Mouse (Mus musculus): ENCODE results near the gene Pdzd3. TPM values are rescaled to one million over a fixed set of nuclear protein-coding genes. Genes with fewer than 3 reads are reported as not detected.

Pdzd3 gene
- polyA plus RNA-seq, 1 experiment from 2014 or later = 3.1 TPM

- DNase-seq (ENCODE audit: low spot score) (no peak), ATAC-seq (replicated peaks; ENCODE audit: low FRiP score, low TSS enrichment, low read depth) (no peak)
- H3K27ac ChIP-seq (ENCODE audit: low read depth) = no peak overlapping the region
- no peaks in the 10 kb centered on the region for H3K4me1 ChIP-seq (replicated peaks; ENCODE audit: control insufficient read depth, insufficient read depth, low read length)
- no peak overlapping the region for H3K4me2 ChIP-seq (ENCODE audit: low read length)
- H3K9me3 ChIP-seq (ENCODE audit: control insufficient read depth, low read length) = no peaks in the 10 kb centered on the region
- 88% methylated on average over 2 of the region's 2 CpGs for WGBS
- peaks cover 3% of the 10 kb centered on the region; the same call in 1 of the 2 replicates for H3K36me3 ChIP-seq (ENCODE audit: control insufficient read depth, insufficient read depth, low read length)
- H3K9ac ChIP-seq (ENCODE audit: low read length) = no peak overlapping the region
- H3K4me3 ChIP-seq (ENCODE audit: low read depth, low read length) = no peak overlapping the region
- H3K27me3 ChIP-seq (replicated peaks; ENCODE audit: control insufficient read depth, insufficient read depth, low read length) = no peaks in the 10 kb centered on the region
Measured at GRCm38 (mm10) chr9:44207840-44208239, 43.4 kb downstream of the Pdzd3 start.

- ATAC-seq (replicated peaks; ENCODE audit: low FRiP score, low TSS enrichment, low read depth) = no peak
- Histone ChIP-seq H3K4me1 (replicated peaks; ENCODE audit: control insufficient read depth, insufficient read depth, low read length) (no peaks in the 10 kb centered on the region), H3K9ac (ENCODE audit: low read length) (no peak overlapping the region), H3K27ac (ENCODE audit: low read depth) (no peak overlapping the region), H3K27me3 (replicated peaks; ENCODE audit: control insufficient read depth, insufficient read depth, low read length) (no peaks in the 10 kb centered on the region), H3K9me3 (ENCODE audit: control insufficient read depth, low read length) (peaks cover 2% of the 10 kb centered on the region; the same call in 1 of the 2 replicates), H3K36me3 (ENCODE audit: control insufficient read depth, insufficient read depth, low read length) (peaks cover 37% of the 10 kb centered on the region), H3K4me2 (ENCODE audit: low read length) (no peak overlapping the region), H3K4me3 (ENCODE audit: low read depth, low read length) (no peak overlapping the region)
- DNase-seq (ENCODE audit: low spot score) = no peak
- WGBS = 88% methylated on average over 3 of the region's 3 CpGs
Measured at GRCm38 (mm10) chr9:44200458-44200857, 50.8 kb downstream of the Pdzd3 start.

GRCm38 (mm10) chr9:44199580-44199979 lies 51.7 kb downstream of the Pdzd3 start:
- Histone ChIP-seq H3K4me3 (ENCODE audit: low read depth, low read length) (no peak overlapping the region), H3K4me2 (ENCODE audit: low read length) (no peak overlapping the region), H3K27ac (ENCODE audit: low read depth) (no peak overlapping the region), H3K9me3 (ENCODE audit: control insufficient read depth, low read length) (peaks cover 2% of the 10 kb centered on the region; the same call in 1 of the 2 replicates), H3K9ac (ENCODE audit: low read length) (no peak overlapping the region), H3K4me1 (replicated peaks; ENCODE audit: control insufficient read depth, insufficient read depth, low read length) (no peaks in the 10 kb centered on the region), H3K27me3 (replicated peaks; ENCODE audit: control insufficient read depth, insufficient read depth, low read length) (no peaks in the 10 kb centered on the region), H3K36me3 (ENCODE audit: control insufficient read depth, insufficient read depth, low read length) (peaks cover 37% of the 10 kb centered on the region)
- no peak for ATAC-seq (replicated peaks; ENCODE audit: low FRiP score, low TSS enrichment, low read depth)
- no peak for DNase-seq (ENCODE audit: low spot score)

- WGBS = 87% methylated on average over 3 of the region's 3 CpGs
- H3K9me3 ChIP-seq (ENCODE audit: control insufficient read depth, low read length) = peaks cover 2% of the 10 kb centered on the region; the same call in 1 of the 2 replicates
Measured at GRCm38 (mm10) chr9:44199166-44199565, 52.1 kb downstream of the Pdzd3 start.

More at GRCm38 (mm10) chr9:44199166-44199565, 52.1 kb downstream of the Pdzd3 start:
- Histone ChIP-seq H3K4me3 (ENCODE audit: low read depth, low read length) (no peak overlapping the region), H3K27ac (ENCODE audit: low read depth) (no peak overlapping the region), H3K27me3 (replicated peaks; ENCODE audit: control insufficient read depth, insufficient read depth, low read length) (no peaks in the 10 kb centered on the region), H3K4me1 (replicated peaks; ENCODE audit: control insufficient read depth, insufficient read depth, low read length) (no peaks in the 10 kb centered on the region), H3K4me2 (ENCODE audit: low read length) (no peak overlapping the region), H3K36me3 (ENCODE audit: control insufficient read depth, insufficient read depth, low read length) (peaks cover 37% of the 10 kb centered on the region), H3K9ac (ENCODE audit: low read length) (no peak overlapping the region)
- DNase-seq (ENCODE audit: low spot score) = no peak
- no peak for ATAC-seq (replicated peaks; ENCODE audit: low FRiP score, low TSS enrichment, low read depth)

Other genes starting within 250 kb of the Pdzd3 start
- gene Thy1, start 208.1 kb downstream of the Pdzd3 start, polyA plus RNA-seq (2014; fragmentation: Nextera tagmentation; extraction: Ambion mirVana) = 0.62 and 2.0 TPM in 2 replicates
- 11.0 and 12.5 TPM in 2 replicates for gene Usp2, start 184.4 kb downstream of the Pdzd3 start, polyA plus RNA-seq (2014; fragmentation: Nextera tagmentation; extraction: Ambion mirVana)
- 0.18 TPM in 1 of 2 replicates, not detected in the other for gene Mfrp, start 149.7 kb downstream of the Pdzd3 start, polyA plus RNA-seq (2014; fragmentation: Nextera tagmentation; extraction: Ambion mirVana)
- 3.2 and 3.4 TPM in 2 replicates for gene C1qtnf5, start 144.2 kb downstream of the Pdzd3 start, polyA plus RNA-seq (2014; fragmentation: Nextera tagmentation; extraction: Ambion mirVana)
- gene Gm49380, start 138.0 kb downstream of the Pdzd3 start, polyA plus RNA-seq (2014; fragmentation: Nextera tagmentation; extraction: Ambion mirVana) = 0.14 and 0.36 TPM in 2 replicates
- 70.2 and 75.7 TPM in 2 replicates for gene Rnf26, start 138.0 kb downstream of the Pdzd3 start, polyA plus RNA-seq (2014; fragmentation: Nextera tagmentation; extraction: Ambion mirVana)
- gene Mcam, start 117.0 kb downstream of the Pdzd3 start, polyA plus RNA-seq (2014; fragmentation: Nextera tagmentation; extraction: Ambion mirVana) = 47.9 and 49.7 TPM in 2 replicates
- 18.1 and 19.9 TPM in 2 replicates for gene Cbl, start 17.4 kb downstream of the Pdzd3 start, polyA plus RNA-seq (2014; fragmentation: Nextera tagmentation; extraction: Ambion mirVana)
- not detected in 2 replicates for gene Ccdc153, start 10.8 kb downstream of the Pdzd3 start, polyA plus RNA-seq (2014; fragmentation: Nextera tagmentation; extraction: Ambion mirVana)
- gene Nlrx1, start 17.1 kb upstream of the Pdzd3 start, polyA plus RNA-seq (2014; fragmentation: Nextera tagmentation; extraction: Ambion mirVana) = 6.3 and 7.0 TPM in 2 replicates
- gene Abcg4, start 37.1 kb upstream of the Pdzd3 start, polyA plus RNA-seq (2014; fragmentation: Nextera tagmentation; extraction: Ambion mirVana) = 3.6 and 4.1 TPM in 2 replicates
- 18.5 and 22.9 TPM in 2 replicates for gene Hinfp, start 54.2 kb upstream of the Pdzd3 start, polyA plus RNA-seq (2014; fragmentation: Nextera tagmentation; extraction: Ambion mirVana)
- 5.7 and 5.8 TPM in 2 replicates for gene C2cd2l, start 68.8 kb upstream of the Pdzd3 start, polyA plus RNA-seq (2014; fragmentation: Nextera tagmentation; extraction: Ambion mirVana)
- gene Dpagt1, start 74.5 kb upstream of the Pdzd3 start, polyA plus RNA-seq (2014; fragmentation: Nextera tagmentation; extraction: Ambion mirVana) = 45.4 and 46.2 TPM in 2 replicates
- gene H2afx, start 83.2 kb upstream of the Pdzd3 start, polyA plus RNA-seq (2014; fragmentation: Nextera tagmentation; extraction: Ambion mirVana) = 302 and 311 TPM in 2 replicates
- gene Hmbs, start 92.8 kb upstream of the Pdzd3 start, polyA plus RNA-seq (2014; fragmentation: Nextera tagmentation; extraction: Ambion mirVana) = 122 and 128 TPM in 2 replicates
- gene Vps11, start 110.2 kb upstream of the Pdzd3 start, polyA plus RNA-seq (2014; fragmentation: Nextera tagmentation; extraction: Ambion mirVana) = 25.3 and 29.5 TPM in 2 replicates
- 28.4 and 37.0 TPM in 2 replicates for gene Hyou1, start 128.0 kb upstream of the Pdzd3 start, polyA plus RNA-seq (2014; fragmentation: Nextera tagmentation; extraction: Ambion mirVana)
- gene Slc37a4, start 145.4 kb upstream of the Pdzd3 start, polyA plus RNA-seq (2014; fragmentation: Nextera tagmentation; extraction: Ambion mirVana) = 37.8 and 38.1 TPM in 2 replicates
- 2,858 and 3,005 TPM in 2 replicates for gene Rps25, start 155.7 kb upstream of the Pdzd3 start, polyA plus RNA-seq (2014; fragmentation: Nextera tagmentation; extraction: Ambion mirVana)
- 113 and 120 TPM in 2 replicates for gene Trappc4, start 156.1 kb upstream of the Pdzd3 start, polyA plus RNA-seq (2014; fragmentation: Nextera tagmentation; extraction: Ambion mirVana)
- gene Ccdc84, start 167.1 kb upstream of the Pdzd3 start, polyA plus RNA-seq (2014; fragmentation: Nextera tagmentation; extraction: Ambion mirVana) = 27.1 and 29.3 TPM in 2 replicates
- gene Foxr1, start 189.7 kb upstream of the Pdzd3 start, polyA plus RNA-seq (2014; fragmentation: Nextera tagmentation; extraction: Ambion mirVana) = not detected in 2 replicates
- 2.1 and 2.3 TPM in 2 replicates for gene Upk2, start 203.5 kb upstream of the Pdzd3 start, polyA plus RNA-seq (2014; fragmentation: Nextera tagmentation; extraction: Ambion mirVana)
- 10.2 TPM in 2 replicates for gene Bcl9l, start 231.4 kb upstream of the Pdzd3 start, polyA plus RNA-seq (2014; fragmentation: Nextera tagmentation; extraction: Ambion mirVana)

Measured in intestine, embryonic 14.5 days (tissue).